Mouse (Mus musculus) myocyte (in vitro differentiated cells): Measurements from ENCODE around the gene Atp7b. TPM values are rescaled to one million over a fixed set of nuclear protein-coding genes. Genes with fewer than 3 reads are reported as not detected.

Source experiments
- H3K27me3 ChIP-seq: one replicate; pipeline ENCODE4 v1.6.1; 2011; ENCODE audit not compliant: control insufficient read depth, insufficient read depth, insufficient read length
- H3K36me3 ChIP-seq: one replicate; pipeline ENCODE4 v1.6.1; 2011; ENCODE audit not compliant: control insufficient read depth, insufficient read depth
- H3K4me2 ChIP-seq: one replicate; pipeline ENCODE4 v1.6.1; 2011; ENCODE audit warnings: low read depth, control low read depth
- H3K4me3 ChIP-seq: one replicate; pipeline ENCODE4 v1.5.1; 2011; ENCODE audit warnings: mild to moderate bottlenecking, control low read depth, moderate library complexity
- H3K79me2 ChIP-seq: one replicate; pipeline ENCODE4 v1.6.1; 2011; ENCODE audit not compliant: control insufficient read depth, insufficient read depth
- H3ac ChIP-seq: one replicate; pipeline ENCODE4 v1.6.1; 2011; ENCODE audit not compliant: control insufficient read depth, insufficient read length
- CEBPB ChIP-seq: IDR thresholded peaks from 2 replicates; pipeline ENCODE4 v1.6.1; 2011; ENCODE audit warnings: mild to moderate bottlenecking, moderate library complexity; ENCODE audit not compliant: poor library complexity, insufficient read depth, severe bottlenecking
- E2F4 ChIP-seq: IDR thresholded peaks from one replicate; pipeline ENCODE4 v1.6.1; 2011; ENCODE audit warnings: mild to moderate bottlenecking, control low read depth, moderate library complexity; ENCODE audit not compliant: insufficient read depth
- MAX ChIP-seq: IDR thresholded peaks from one replicate; pipeline ENCODE4 v1.6.1; 2011; ENCODE audit warnings: low read depth, mild to moderate bottlenecking, control low read depth
- MYOD1 ChIP-seq, 3 experiments: IDR thresholded peaks; one replicate each; pipeline ENCODE4 v1.6.1; 2011; ENCODE audit warnings: control low read depth in 2 of 3, low read depth in 2 of 3, mild to moderate bottlenecking in 2 of 3, moderate library complexity in 1 of 3; ENCODE audit not compliant: insufficient read length in 2 of 3, control insufficient read depth in 1 of 3
- MYOG ChIP-seq, 3 experiments: IDR thresholded peaks; one replicate each; pipeline ENCODE4 v1.6.1; 2011; ENCODE audit warnings: control low read depth in 2 of 3, low read depth in 2 of 3, mild to moderate bottlenecking in 2 of 3; ENCODE audit not compliant: insufficient read length in 2 of 3, control insufficient read depth in 1 of 3, insufficient read depth in 1 of 3
- POLR2A ChIP-seq: IDR thresholded peaks from one replicate; pipeline ENCODE4 v1.6.1; 2011; ENCODE audit warnings: low read depth, mild to moderate bottlenecking, control low read depth, moderate library complexity; ENCODE audit not compliant: insufficient read length
- POLR2AphosphoS2 ChIP-seq: IDR thresholded peaks from one replicate; pipeline ENCODE4 v1.6.1; 2011; ENCODE audit warnings: low read depth, control low read depth; ENCODE audit not compliant: insufficient read length
- REST ChIP-seq: IDR thresholded peaks from one replicate; pipeline ENCODE4 v1.6.1; 2011; ENCODE audit warnings: mild to moderate bottlenecking, control low read depth, moderate library complexity; ENCODE audit not compliant: insufficient read depth, insufficient read length
- SRF ChIP-seq: IDR thresholded peaks from one replicate; pipeline ENCODE4 v1.6.1; 2011; ENCODE audit warnings: low read depth; ENCODE audit not compliant: control insufficient read depth, insufficient read length
- TCF12 ChIP-seq: IDR thresholded peaks from one replicate; pipeline ENCODE4 v1.6.1; 2011; ENCODE audit warnings: mild to moderate bottlenecking, control low read depth; ENCODE audit not compliant: poor library complexity, insufficient read depth, severe bottlenecking
- TCF3 ChIP-seq: IDR thresholded peaks from one replicate; pipeline ENCODE4 v1.6.1; 2011; ENCODE audit warnings: low read depth, control low read depth; ENCODE audit not compliant: insufficient read length
- USF1 ChIP-seq: IDR thresholded peaks from one replicate; pipeline ENCODE4 v1.6.1; 2011; ENCODE audit warnings: low read depth, mild to moderate bottlenecking, control low read depth, moderate library complexity
- polyA plus RNA-seq: library from polyadenylated mRNA; unstranded; fragments of >200 nt; fragmentation: generic; extraction: Trizol; gene quantifications from one replicate; pipeline ENCODE4 v1.2.1, GENCODE M21; 2012; ENCODE audit warnings: missing spikeins

The Atp7b gene
- polyA plus RNA-seq, 1 experiment, result 0.05 TPM

GRCm38 (mm10) chr8:22061126-22061525 lies 1.0 kb upstream of the Atp7b start:
- H3ac ChIP-seq, result peak overlapping the region; percentile 68
- TF ChIP-seq E2F4 (no peak), TCF3 (no peak), MYOD1 (IDR thresholded peaks at IDR 0.05; ENCODE audit: control insufficient read depth in 1 of 3, insufficient read length in 2 of 3, low read depth in 2 of 3) (no peak), MAX (no peak), SRF (no peak)
- H3K36me3 ChIP-seq, result peaks cover 26% of the 10 kb centered on the region
- peak overlapping the region; percentile 59 for H3K4me3 ChIP-seq
- H3K27me3 ChIP-seq, result peaks cover 20% of the 10 kb centered on the region
- peaks cover 22% of the 10 kb centered on the region for H3K79me2 ChIP-seq
- peak overlapping the region; percentile 78 for H3K4me2 ChIP-seq

- H3K79me2 ChIP-seq, result peaks cover 22% of the 10 kb centered on the region
- peaks cover 20% of the 10 kb centered on the region for H3K27me3 ChIP-seq
- peak within 1 kb of the TSS; percentile 68 for H3ac ChIP-seq
- H3K4me2 ChIP-seq, result peak within 1 kb of the TSS; percentile 81
- TF ChIP-seq MAX (no peak), POLR2AphosphoS2 (peak; percentile 98), MYOG (IDR thresholded peaks at IDR 0.05; ENCODE audit: control insufficient read depth in 1 of 3, insufficient read depth in 1 of 3, insufficient read length in 2 of 3, low read depth in 2 of 3) (peak in 1 of 3 experiments; percentile 12), REST (peak; percentile 48), TCF12 (no peak), CEBPB (peak; percentile 65; the same call in 1 of the 2 replicates), SRF (peak; percentile 27), POLR2A (peak; percentile 99)
- H3K36me3 ChIP-seq, result peaks cover 20% of the 10 kb centered on the region
- peak within 1 kb of the TSS; percentile 59 for H3K4me3 ChIP-seq
Observed at GRCm38 (mm10) chr8:22060446-22060889, 363 bp upstream of the Atp7b start, which contains the start of gene Alg11. Gene Alg11, plus strand, starts transcription at chr8:22060721.

GRCm38 (mm10) chr8:22059153-22059738 lies 859 bp downstream of the Atp7b start:
- Histone ChIP-seq H3K79me2 (peaks cover 22% of the 10 kb centered on the region), H3K4me3 (peak overlapping the region; percentile 59), H3ac (no peak overlapping the region), H3K36me3 (peaks cover 10% of the 10 kb centered on the region), H3K4me2 (peak overlapping the region; percentile 81), H3K27me3 (peaks cover 20% of the 10 kb centered on the region)
- TF ChIP-seq SRF (no peak), POLR2AphosphoS2 (no peak), MYOD1 (IDR thresholded peaks at IDR 0.05; ENCODE audit: control insufficient read depth in 1 of 3, insufficient read length in 2 of 3, low read depth in 2 of 3) (no peak), E2F4 (no peak), REST (no peak), MYOG (IDR thresholded peaks at IDR 0.05; ENCODE audit: control insufficient read depth in 1 of 3, insufficient read depth in 1 of 3, insufficient read length in 2 of 3, low read depth in 2 of 3) (no peak), MAX (no peak), TCF3 (no peak), USF1 (no peak), POLR2A (no peak), CEBPB (no peak), TCF12 (no peak)

- H3K4me2 ChIP-seq, result no peak overlapping the region
- TF ChIP-seq POLR2A, result no peak
- no peak for TF ChIP-seq CEBPB
- TF ChIP-seq E2F4, result no peak
- TF ChIP-seq MAX, result no peak
- no peak for TF ChIP-seq SRF
- no peak for TF ChIP-seq POLR2AphosphoS2
- no peak for TF ChIP-seq MYOD1 (IDR thresholded peaks at IDR 0.05; ENCODE audit: control insufficient read depth in 1 of 3, insufficient read length in 2 of 3, low read depth in 2 of 3)
- TF ChIP-seq TCF3, result no peak
- TF ChIP-seq MYOG (IDR thresholded peaks at IDR 0.05; ENCODE audit: control insufficient read depth in 1 of 3, insufficient read depth in 1 of 3, insufficient read length in 2 of 3, low read depth in 2 of 3), result no peak
- TF ChIP-seq TCF12, result no peak
- no peak for TF ChIP-seq REST
- no peak for TF ChIP-seq USF1
- H3K4me3 ChIP-seq, result no peak overlapping the region
- H3ac ChIP-seq, result no peak overlapping the region
- H3K36me3 ChIP-seq, result peaks cover 1% of the 10 kb centered on the region
- peaks cover 20% of the 10 kb centered on the region for H3K27me3 ChIP-seq
- peaks cover 22% of the 10 kb centered on the region for H3K79me2 ChIP-seq
Observed at GRCm38 (mm10) chr8:22058368-22058767, 1.7 kb downstream of the Atp7b start.

GRCm38 (mm10) chr8:22056850-22057249 lies 3.3 kb downstream of the Atp7b start:
- Histone ChIP-seq H3K79me2 (peaks cover 10% of the 10 kb centered on the region), H3K36me3 (no peaks in the 10 kb centered on the region), H3K27me3 (peaks cover 20% of the 10 kb centered on the region), H3K4me2 (no peak overlapping the region), H3ac (no peak overlapping the region), H3K4me3 (no peak overlapping the region)
- TF ChIP-seq TCF3 (no peak), POLR2A (no peak), CEBPB (no peak), MYOG (IDR thresholded peaks at IDR 0.05; ENCODE audit: control insufficient read depth in 1 of 3, insufficient read depth in 1 of 3, insufficient read length in 2 of 3, low read depth in 2 of 3) (no peak), MAX (no peak), POLR2AphosphoS2 (no peak), USF1 (no peak), SRF (no peak), MYOD1 (IDR thresholded peaks at IDR 0.05; ENCODE audit: control insufficient read depth in 1 of 3, insufficient read length in 2 of 3, low read depth in 2 of 3) (no peak), TCF12 (no peak), REST (no peak), E2F4 (no peak)
